Mouse (Mus musculus): ENCODE data around the gene Rangrf.

- no peak for TF ChIP-seq CTCF (conservative IDR thresholded peaks at IDR 0.05; ENCODE audit: low read length)
- TF ChIP-seq POU5F1 (IDR thresholded peaks at IDR 0.05; ENCODE audit: borderline replicate concordance, low read length), result no peak
- no peak for TF ChIP-seq NANOG (IDR thresholded peaks at IDR 0.05; ENCODE audit: borderline replicate concordance, low read length)
Measured at GRCm38 (mm10) chr11:68997080-68997479, 22.1 kb upstream of the Rangrf start.

All from E14TG2a.4 (cell line).